Mouse (Mus musculus) monocyte, adult 2 months (primary cell): ENCODE measurements around the gene Hnrnpm.
A peak's percentile ranks its signal among the peaks of the same experiment; 100 is the strongest.
"Not testable (repeated sequence)": the region's sequence is repeated elsewhere in the genome, so short reads cannot be mapped to it uniquely, and the experiment has no call there.

ENCODE experiments used
- DNase-seq, 2 experiments: peaks; one replicate each; pipeline ENCODE4 v3.0.0; 2022; ENCODE audit warnings: low spot score in 2 of 2, low read depth in 1 of 2

Gene Hnrnpm

DNA sequence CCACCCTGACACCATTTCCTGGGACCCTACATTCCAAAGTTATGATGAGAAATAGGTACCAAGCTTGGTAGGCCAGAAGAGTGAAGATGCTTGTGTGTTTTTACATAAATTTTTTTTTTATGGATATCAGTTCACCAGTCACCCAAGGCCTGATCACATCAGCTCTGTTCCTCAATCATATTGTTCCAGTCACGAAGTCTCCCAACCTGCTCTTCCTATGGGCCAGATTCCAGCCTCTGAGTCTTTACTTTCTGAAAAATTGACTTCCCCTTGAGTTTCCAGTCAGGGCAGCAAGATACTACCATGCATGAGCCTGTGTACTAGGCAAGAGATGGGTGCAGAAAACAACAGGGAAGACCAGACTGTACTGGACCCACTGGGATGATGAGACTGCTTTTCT lies at the start of gene Hnrnpm:
Gene Hnrnpm, minus strand, starts transcription at position 101 of the 400 bp plus-strand sequence.
- DNase-seq: no peak

DNA sequence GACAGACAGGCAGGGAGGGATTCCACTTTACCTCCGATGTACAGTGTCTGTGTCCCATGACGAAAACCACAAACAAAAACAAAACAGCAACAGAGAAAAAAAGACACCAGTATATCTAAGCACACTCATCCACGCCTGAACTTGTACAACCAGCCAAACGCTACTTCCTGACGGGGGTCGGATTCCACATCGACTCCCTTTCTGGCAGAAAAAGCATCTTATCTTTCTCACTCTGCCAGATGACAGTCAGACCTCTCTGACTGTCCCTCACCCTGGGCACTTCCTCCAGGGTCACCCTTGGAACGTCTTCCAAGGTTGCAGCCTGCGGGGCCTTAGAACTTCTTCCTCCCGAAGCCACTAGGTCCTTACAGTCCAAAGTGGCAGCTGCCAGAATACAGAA lies 46.9 kb upstream of the Hnrnpm start:
- DNase-seq: not testable (repeated sequence)

DNA sequence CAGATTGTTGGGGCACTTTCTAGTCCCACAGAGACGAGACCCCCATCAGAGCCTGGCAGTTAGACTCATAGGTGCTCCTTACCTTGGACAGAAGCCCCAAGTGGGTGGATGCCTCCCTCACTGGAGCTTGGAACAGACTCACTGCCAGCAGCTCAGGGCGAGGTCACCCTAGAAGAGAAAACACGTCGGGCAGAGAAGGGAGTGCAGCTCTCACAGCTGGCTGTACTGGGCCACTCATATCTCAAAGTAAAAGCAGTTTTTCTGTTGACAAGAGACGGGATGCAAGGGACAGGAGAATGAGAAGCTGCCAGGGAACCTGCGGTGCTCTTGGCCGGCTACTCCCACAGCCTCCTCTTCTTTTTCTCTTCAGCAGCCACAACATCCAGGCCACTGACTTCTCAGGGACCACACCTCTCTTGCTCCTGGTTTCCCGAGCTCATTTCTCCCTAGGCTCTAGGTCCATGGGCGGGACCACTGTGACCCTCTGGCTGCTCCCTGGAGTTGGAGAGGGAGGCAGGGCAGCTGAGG lies 46.0 kb upstream of the Hnrnpm start:
- not testable (repeated sequence) for DNase-seq

DNA sequence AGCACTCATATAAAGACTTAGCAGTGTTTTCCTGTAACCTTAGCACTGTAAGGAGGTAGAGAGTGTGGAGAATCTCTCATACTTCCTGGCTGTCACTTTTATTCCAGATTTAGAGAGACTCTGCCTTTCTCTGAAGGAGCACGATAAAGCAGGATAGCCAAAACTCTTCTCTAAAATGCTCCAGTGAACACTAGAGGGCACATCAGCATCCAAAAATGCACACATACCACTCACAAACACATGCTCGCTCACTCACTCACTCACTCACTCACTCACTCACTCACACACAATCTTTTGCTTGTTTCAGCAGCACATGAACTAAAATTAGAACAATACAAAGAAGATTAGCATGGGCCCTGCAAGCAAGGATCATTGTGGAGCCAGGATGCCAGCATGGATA lies 42.6 kb upstream of the Hnrnpm start:
- DNase-seq: no peak

DNA sequence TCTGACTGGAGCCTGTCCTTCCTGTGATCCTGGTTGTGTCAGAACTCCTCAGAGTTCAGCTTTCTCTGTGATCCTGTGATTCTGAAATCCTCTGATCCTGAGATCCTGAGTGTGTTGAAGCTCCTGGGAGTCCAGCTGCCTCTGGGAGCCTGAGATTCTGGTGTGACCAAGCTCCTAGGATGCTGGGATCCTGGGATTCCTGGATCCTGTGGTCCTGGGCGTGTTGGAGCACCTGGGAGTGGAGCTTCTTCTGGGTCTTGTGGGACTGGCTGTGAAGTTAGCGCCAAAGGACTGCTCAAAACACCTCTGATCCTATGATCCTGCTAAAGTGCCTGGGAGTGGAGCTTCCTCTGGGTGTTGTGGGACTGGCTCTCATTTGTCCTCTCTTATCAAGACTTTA lies 41.7 kb upstream of the Hnrnpm start:
- DNase-seq: no peak

DNA sequence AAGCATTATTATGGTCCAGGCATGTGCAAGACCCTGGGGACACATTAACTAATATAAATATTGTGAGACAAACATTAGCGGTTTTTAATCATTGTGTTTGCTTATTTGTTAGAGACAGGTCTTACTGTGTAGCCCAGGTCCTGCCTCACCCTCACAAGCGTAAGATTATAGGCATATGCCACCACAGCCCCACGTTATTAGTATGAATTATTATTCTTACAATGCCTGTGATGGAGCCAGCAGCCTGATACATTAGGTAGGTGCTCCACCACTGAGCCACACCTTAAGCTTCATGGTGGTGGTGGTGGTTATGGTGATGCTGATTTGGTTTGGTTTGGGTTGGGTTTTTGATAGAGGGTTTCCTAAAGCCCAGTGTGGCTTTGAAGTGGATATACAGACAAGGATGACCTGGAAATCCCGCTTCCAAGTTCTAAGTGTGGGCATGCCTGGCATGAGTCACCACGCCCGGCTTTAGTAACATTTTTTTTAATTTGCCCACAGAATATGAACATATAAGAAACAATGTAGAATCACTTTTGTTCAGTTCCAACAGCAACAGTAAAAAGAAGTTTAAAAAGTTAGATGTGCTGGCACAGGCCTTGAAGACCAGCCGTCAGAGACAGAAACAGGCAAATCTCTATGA lies 33.2 kb upstream of the Hnrnpm start:
- no peak for DNase-seq

DNA sequence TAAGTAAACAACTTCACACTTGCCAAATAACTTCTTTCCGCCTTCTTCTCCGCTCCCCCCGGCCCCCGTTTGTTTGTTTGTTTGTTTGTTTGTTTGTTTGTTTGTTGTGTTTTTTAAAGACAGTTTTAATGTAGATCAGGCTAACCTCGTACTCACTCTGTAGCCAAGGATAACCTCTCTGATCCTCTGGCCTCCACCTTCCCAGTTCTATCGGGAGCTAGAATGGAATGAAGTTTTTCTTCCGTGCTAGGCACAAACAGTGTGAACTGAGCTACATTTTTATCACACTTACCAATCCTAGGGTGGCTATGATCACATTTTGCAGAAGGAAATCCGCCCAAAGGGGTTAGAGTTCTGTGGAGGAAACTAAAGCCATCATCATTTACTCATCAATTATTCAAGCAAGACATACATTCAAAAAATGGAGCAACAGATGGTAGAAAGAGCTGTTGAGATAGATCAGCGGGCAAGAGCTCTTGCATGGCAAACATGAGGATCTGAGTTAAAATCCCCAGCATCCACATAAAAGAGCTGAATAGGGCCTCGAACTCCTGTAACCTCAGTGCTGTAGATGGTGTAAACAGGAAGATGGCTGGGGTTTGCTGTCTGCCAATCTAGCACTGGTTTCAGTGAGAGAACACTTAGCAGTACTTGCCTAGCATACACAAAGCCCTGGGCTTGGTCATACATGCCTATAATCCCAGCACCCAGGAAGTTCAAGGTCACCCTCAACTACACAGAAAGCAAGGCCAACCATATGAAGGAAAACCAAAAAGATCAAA lies 32.5 kb upstream of the Hnrnpm start:
- no peak for DNase-seq

DNA sequence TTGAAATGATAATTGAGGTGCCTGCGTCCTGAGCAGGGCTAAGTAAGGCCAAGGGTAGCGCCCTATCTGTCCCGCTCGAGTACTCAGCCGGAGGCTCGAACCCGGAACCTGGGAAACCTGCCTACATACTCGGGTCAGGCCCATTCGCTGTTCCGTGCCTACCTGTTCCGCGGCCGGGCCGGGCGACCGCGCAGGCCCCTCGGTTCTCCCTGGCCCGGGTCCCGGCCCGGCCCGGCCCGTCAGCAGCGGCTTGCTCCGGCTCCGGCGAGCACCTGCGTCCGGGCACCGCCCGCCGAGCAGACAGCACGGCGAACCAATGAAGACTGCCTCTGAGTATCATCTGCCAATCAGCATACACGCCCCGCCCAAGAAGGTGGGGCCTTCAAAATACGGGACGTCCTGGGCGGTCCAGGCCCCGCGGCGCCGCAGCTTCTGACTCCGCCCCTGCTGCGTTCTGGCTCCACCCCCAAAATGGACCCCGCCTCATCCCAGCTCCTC lies 31.8 kb upstream of the Hnrnpm start, which contains the start of gene March2:
Gene March2, minus strand, starts transcription at position 287 of the 498 bp plus-strand sequence.
- peak; percentile 91 to 93 for DNase-seq

DNA sequence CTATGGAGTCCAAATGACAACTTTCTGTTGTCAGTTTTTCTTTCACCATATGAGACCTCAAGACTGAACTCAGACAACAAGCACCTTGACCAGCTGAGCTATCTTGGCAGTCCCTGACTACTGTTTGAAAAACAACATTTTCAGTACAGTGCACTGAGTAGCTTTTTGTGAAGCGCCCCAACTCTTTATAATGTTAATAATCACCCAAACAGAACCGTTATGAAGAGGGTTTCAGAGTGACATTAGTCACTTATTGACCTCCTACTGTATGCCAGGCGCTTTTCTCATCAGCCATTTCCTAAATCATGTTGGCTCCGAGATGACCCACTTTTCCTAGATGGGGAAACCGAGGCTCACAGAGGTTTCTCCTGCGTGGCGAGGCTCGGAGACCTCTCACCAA lies 31.3 kb upstream of the Hnrnpm start:
- DNase-seq: no peak

DNA sequence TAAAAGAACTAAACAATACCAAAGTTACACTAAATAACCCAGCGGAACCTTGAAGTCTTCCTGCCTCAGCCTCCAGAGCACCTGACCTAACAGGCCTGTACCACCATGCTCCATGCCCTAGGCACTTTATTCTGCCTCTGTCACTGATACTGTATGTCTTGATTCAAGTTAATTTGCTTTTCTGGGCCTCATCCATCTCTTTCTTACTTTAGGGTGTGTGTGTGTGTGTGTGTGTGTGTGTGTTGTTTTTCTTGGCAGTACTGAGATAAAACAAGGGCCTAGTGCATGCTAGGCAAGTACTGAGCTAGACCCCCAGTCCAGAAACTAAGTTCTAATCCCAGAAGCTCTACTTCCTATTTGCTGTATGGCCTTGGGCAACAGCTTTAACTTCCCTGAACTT lies 30.6 kb upstream of the Hnrnpm start:
- no peak for DNase-seq

DNA sequence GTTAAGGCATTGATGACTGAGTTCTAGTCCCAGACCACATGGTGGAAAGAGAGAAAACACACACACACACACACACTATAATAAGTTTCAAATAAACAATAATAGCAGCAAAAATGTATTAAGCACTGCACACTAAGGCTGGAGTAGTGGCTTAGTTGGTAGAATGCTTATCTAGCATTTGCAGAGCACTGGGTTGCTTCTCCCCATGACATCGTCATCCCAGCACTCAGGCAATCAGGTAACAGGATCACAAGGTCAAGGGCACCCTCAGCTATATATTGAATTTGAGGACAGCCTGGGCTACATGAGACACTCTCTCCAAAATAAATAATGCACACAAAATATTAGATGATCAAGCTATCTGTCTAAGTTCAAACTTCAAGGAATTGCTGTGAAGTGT lies 28.1 kb upstream of the Hnrnpm start:
- no peak for DNase-seq

DNA sequence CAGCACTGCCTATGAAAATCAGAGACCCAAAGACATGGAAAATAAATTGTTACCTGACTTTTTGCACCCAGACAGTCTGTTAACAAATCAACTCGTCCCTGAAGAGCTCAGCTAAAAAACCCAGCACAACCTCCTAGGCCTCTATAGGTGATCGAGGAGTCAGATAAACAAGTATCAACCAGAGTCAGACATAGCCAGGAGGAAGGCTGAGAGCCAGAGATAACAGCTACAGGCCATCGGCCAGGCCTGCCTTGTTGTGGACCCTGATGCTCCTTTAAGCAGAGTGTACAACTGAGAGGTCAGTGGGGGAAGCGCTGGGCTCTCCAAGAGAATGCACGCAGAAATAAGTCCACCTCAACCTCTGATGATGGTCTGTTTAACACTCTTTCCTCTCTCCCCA lies 26.6 kb upstream of the Hnrnpm start:
- no peak for DNase-seq

DNA sequence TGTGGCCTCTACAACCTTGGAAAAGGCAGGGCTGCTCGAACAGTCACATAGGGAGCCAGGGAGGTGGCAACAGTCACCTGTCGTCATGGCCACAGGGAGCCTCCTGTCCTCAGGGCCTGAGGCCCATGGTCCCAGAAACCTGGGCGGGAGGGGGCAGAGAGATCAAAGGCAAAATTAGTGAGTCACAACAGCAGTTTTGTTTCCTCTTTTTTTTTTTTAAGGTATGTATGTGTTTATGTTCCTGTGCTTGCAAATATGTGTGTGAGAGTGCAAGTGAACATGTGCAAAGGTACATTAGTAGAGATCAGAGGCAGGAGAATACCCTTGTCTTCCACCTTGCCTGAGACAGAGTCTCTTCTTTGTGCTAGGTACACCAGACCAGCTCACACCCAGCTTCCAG lies 23.2 kb upstream of the Hnrnpm start:
- no peak for DNase-seq

DNA sequence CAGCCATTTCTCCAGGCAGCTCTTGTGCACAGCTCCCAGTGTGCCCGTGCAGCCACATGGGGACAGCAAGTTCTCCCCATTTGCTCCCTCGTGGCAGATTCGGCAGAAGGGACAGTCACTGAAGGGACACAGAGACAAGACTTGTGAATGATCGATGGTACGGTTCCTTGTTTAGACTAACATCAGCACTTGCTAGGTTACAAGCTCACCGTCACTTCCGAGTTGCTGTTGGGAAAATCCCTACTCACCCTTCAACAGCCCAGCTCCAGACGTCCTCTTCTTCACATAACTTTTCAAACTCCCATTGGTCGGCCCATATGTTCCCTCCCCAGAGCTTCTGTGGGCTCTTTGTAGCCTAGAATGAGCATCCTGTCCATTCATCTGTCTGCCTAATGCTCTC lies 16.4 kb upstream of the Hnrnpm start:
- no peak for DNase-seq

DNA sequence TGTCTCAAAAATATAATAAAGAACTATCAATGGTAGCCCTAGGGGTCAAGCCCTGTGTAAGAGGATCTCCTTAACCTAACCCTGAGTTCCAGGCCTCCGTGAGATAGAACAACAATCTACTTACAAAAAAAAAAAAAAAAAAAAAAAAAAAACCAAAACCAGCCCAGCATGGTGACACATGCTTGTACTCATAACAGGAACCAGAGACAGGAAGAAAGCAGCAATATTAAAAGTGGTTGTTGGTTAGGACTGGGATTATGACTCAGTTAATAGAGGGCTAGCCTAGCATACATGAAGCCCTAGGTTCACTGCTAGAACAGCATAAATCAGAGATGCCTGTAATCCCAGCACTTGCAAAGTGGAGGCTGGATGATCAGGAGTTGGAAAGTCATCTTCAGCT lies 15.5 kb upstream of the Hnrnpm start:
- DNase-seq: no peak

DNA sequence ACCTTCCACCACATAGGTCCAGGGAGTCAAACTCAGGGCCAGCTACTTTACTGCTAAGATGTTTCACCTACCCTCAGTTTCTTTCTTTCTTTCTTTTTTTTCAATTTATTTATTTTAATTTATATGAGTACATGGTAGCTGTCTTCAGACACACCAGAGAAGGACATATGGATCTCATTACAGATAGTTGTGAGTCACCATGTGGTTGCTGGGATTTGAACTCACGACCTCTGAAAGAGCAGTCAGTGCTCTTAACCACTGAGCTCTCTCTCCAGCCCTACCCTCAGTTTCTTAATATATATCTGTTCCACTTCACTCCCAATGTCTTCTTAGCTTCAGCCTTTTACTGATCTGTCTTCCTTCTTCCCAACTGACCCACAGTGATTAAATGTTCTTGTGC lies 8.8 kb upstream of the Hnrnpm start:
- DNase-seq: no peak

DNA sequence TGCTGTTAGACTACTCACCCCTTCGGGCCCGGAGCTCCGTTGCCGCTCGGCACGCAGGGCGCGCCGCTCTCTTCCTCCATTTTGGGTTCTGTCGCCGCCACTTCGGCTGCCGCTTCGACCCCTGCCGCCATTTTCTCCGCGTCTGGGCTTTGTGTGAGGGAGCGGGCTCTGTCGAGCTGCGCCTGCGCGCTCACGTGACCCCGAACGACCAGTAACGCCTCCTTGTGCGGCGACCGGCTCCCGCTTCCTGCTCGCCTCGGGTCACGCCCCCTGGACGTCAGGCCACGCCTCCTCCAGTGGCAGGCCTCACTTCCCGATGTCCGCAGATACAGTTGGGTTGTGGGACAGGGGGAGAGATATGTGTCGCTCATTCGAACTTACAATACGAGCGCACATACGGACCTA lies 1.4 kb downstream of the Hnrnpm start:
- DNase-seq: peak; percentile 95

DNA sequence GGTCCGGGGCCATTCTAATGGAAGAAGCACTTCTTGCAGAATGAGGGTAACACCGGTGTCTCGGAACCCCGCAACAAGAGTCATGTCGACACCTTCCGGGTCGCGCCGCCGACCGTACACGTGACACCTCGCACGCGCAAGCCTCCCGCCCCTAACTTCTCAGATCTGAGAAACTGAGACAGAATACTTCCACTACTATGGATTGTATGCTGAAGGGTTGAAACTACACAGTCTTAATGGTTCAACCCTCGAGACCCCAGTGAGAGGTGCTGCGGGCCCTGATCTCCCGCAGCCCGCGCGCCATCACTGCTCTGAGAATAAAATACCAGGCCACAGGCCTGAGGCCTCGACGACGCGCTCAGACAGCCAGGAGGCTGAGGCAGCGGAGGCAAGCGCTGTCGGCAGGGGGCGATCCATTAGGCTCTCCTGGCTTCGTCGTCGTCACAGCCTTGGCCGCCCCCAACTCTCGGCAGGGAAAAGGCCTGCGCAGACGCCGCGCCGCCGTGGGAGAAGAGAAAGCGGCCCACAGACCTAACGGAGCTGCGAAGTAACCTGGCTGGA lies 1.9 kb downstream of the Hnrnpm start:
- DNase-seq: peak; percentile 30 to 65

DNA sequence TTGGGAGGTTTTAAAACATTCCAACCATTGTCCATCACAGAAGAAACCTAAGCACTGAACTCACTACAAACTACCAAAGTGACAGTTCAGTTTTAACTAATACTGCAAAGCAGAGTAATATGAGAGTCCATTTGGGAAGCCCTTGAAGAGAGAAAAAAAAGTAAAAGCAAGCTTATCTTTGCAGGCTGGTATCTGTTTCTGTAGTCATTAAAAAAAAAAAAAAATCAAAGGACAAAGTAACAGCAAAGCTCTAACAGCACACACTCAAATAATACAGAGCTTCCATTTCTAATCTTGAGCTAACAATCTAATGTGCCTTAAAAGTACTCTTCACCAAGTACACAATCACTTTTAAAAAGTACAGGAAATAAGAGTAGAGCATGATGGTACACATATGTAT lies 4.9 kb downstream of the Hnrnpm start:
- DNase-seq: no peak

DNA sequence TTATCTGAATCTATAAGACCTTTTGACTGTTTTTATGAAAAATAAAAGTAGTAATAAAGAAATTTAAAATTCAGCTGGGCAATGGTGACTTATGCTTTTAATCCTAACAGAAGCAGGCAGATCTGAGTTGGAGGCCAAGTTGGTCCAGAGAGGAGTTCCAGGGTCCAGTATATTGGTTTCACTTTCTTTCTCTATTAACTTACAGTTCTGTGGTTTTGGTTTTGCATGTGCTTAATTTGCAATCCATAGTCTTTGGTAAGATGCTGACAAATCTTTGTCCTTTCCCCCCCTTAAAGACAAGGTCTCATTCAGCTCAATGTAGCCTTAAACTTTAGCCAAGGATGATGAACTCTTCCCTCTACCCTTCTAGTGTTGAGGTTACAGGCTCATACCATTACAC lies 7.9 kb downstream of the Hnrnpm start:
- DNase-seq: no peak

DNA sequence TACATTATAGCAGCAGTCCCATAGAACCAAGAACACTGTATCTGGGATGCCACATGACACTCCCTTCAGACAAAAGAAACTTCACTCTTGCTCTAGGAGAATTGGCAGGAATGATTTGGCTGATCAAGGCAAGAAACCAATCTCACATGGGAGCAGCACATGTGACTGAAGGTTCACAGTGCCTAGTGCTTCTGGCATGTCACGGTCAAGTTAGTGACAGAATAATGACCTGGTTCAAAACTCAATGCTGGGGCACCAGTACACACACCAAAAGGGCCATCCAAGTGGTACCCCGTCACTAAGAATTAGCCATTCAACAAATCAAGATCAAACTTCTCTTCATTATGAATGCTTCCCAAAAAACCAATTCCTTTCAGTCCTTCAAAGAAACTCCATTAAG lies 10.6 kb downstream of the Hnrnpm start:
- no peak for DNase-seq

DNA sequence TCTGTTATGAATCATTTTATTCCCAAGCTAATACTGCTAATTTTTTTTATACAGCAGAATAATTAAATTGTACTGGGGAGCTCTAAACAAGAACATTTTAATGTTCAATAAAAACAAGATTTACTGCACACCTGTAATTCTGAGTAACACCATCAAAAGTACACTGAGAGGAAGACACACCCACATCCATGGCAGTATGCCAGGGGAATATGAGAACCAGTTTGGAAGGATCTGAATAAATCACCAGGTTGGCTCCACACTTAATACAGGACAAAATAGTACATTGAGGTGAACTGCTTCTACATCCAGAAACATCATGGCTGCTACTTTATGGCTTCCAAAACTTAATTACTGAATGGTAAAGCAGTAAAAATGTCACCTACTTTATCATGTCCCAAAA lies 11.2 kb downstream of the Hnrnpm start:
- no peak for DNase-seq
